Mouse (Mus musculus) brain, embryonic 14.5 days (tissue): ENCODE measurements around the gene Zfhx3. TPM values are rescaled to one million over a fixed set of nuclear protein-coding genes. Genes with fewer than 3 reads are reported as not detected.

ENCODE experiments used
- DNase-seq: peaks from one replicate; pipeline ENCODE4 v3.0.0-alpha.2; 2011; ENCODE audit warnings: low read depth
- CTCF ChIP-seq: fragments of 200-500 bp; IDR thresholded peaks from 2 replicates; pipeline ENCODE4 v1.5.1; 2012; ENCODE audit warnings: inconsistent platforms, mild to moderate bottlenecking, moderate library complexity, borderline replicate concordance; ENCODE audit not compliant: insufficient read depth, insufficient read length; ENCODE audit errors: extremely low read depth
- POLR2A ChIP-seq: fragments of 200-500 bp; IDR thresholded peaks from 2 replicates; pipeline ENCODE4 v1.6.1; 2012; ENCODE audit warnings: mild to moderate bottlenecking, inconsistent platforms, borderline replicate concordance; ENCODE audit not compliant: poor library complexity, insufficient read depth, insufficient read length, severe bottlenecking; ENCODE audit errors: extremely low read depth
- polyA plus RNA-seq: library from polyadenylated mRNA; depleted of rRNA; stranded (reverse); fragments of >200 nt; gene quantifications from 2 replicates; pipeline ENCODE4 v1.2.3, GENCODE M21; 2012

Gene Zfhx3
- polyA plus RNA-seq, 1 experiment, result 31.3 TPM

DNA sequence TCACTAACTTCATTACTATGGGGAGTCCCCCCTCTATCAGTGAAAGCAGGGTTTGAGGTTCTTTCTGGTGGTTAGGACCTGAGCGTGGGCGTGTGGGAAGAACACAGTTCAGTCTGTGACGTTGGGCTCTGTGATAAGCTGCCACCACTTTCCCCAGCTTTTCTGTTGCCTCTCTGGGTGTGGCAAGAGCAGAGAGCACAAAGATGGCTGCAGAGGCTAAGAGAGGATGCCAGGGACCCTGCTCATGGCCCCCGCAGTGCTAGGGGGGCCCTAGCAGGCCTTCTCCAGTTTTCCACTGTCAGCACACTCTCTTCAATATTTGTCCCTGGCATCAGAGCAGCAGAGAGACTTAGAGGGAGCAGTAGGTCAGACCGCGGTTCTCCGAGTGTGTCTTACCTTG, 924.0 kb downstream of the Zfhx3 start:
- TF ChIP-seq POLR2A, result no peak
- TF ChIP-seq CTCF, result no peak
- no peak for DNase-seq

DNA sequence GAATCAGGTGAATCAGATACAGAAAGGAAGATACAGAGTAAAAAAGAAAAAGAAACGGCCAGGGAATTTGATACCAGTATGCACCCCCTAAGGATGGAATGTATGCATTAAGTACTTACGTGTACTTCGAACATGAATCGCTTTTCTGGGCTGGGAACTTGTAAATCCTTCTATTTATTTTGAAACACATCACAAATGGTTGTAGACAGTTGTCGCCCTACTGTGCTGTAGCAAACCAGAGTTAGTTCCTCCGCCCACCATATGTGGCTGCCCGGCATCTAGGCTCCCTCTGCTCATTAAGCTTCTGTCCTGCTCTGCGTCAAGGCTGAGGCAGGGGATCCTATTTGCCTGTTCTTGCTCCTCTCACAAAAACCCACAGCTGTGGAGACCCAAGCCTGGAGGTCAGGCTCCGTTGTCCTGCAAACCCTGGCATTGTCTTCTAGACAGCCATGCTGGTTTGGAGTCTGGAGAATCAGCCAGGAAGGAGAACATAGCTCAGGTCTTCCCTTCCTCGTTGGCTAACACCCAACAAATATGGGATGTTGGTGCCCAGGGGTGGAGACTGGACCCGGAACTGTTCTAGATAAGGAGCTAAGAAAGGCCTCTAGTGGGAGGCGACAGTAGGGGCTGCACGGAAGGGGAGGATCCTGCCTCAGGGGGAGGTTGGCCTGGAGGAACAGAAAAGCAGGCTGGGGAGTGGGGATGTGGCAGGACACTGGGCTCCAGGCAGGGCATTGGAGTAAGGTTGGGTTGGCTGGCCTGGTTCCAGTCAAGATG, 925.2 kb downstream of the Zfhx3 start:
- TF ChIP-seq CTCF (no peak), POLR2A (no peak)
- no peak for DNase-seq

DNA sequence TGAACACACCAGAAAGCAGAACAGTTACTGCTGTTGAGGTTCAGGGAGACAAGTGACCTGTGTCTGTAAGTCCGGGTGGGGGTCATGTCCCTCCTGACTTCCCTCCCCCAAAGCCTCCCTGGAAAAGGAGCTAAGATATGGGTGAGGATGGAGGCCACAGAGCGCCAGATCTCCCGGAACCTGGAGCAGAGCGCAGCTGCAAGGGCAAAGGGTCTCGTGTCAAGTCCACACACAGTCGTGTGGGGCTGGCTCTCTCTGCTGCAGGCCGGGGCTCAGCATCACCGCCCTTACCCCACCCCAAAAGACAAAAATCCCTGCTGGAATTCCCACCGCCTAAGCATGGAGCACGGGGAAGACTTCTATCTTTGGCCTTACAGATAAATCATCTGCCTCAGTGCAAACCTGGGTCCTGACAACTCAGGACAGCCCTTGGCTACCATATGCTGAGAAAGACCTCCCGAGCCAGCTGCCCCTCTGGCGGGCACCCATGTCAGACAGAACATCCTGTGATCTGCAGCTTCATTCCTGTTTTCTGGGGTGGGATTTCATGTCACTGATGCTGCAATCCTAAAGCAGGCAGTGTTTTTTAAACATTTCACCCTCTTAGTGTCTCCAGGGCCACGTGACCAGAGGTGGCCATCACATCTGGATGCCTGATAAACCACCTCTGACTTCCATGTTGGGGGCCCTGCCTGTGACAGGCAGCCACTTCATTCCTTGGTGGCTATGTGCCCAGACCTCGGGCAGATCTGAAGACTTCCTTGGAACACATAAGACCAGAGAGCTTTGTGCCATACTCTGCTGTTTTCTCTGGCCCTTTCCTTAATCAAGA, 926.0 kb downstream of the Zfhx3 start:
- TF ChIP-seq CTCF (no peak), POLR2A (no peak)
- no peak for DNase-seq

DNA sequence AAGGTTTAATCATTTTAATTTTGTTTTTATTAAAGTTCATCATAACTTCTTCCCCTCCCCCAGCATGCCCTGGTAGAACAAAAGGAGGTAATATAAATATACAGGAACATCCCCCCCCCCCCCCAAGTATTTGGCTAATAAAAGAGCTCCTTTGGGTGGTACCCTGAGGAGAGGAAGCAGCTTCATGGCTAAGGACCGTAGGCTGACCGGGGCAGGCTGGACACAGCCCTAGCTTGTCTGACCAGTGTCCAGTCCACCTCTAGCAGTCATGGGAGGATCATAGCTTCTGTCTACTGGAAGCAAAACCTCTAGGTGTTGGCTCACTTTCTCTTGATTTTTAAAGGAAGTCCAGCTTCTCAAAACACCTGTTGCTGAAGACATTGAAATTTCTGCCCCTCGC, 927.0 kb downstream of the Zfhx3 start:
- no peak for DNase-seq

DNA sequence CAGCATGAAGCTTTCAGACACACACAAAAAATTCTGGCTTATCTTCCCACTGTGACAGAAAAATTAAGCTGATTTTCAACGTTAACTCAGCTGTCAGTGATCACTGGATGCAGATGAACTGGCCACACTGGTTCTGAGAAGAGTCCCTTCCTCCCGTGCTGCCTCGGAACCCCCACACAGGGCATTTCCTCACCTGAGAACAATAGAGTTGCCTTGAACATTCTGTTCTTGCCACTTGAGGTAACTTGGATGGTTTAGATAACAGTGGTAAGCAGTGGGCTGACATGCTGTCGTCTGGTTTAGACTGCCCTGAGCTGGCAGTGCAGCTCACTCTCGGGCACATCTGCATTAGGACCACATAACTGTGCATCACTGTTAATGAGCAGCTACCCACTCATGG, 927.5 kb downstream of the Zfhx3 start:
- no peak for DNase-seq

More for the DNA sequence above, 927.0 kb downstream of the Zfhx3 start:
- TF ChIP-seq CTCF, result no peak
- TF ChIP-seq POLR2A, result no peak

DNA sequence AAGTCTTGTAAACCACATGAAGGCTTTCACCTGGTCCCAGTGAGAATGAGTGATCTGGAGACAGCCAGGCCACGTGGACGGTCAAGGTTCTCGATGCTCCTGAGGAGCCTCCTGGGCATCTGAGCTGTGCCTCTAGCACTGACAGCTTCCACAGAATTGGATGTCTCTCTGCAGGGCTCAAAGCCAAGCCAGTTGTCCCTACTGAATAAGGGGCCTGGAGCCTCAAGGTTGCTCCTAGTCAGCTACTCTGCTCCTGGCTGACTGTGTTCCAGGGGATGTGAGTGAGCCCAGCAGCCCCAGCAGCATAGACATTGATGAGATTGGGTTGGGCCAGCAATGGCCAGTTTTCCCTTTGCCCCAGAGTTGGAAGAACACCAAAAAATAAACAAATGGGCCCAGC, 927.9 kb downstream of the Zfhx3 start:
- TF ChIP-seq POLR2A, result no peak
- no peak for TF ChIP-seq CTCF
- no peak for DNase-seq

More for the DNA sequence above, 927.5 kb downstream of the Zfhx3 start:
- TF ChIP-seq CTCF, result no peak

DNA sequence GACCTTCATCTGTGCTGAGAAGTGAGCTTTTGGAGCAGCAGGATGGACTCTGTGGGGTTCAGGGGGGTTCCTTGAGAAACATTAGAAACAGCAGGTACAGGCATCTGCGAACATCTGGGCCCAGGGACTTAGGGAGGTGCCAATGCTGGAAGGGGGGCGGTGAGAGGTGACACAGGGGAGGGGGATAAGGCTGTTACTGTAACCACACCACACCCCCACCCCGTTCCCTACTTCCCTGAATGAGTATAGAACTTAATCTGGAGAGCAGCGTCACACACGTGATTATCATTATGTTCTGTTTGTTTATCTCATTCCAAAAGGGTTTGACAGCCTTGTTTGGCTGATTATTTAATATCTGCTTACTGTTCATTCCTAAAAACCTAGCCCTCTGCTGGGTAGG, 933.3 kb downstream of the Zfhx3 start:
- TF ChIP-seq CTCF (no peak), POLR2A (no peak)
- no peak for DNase-seq

DNA sequence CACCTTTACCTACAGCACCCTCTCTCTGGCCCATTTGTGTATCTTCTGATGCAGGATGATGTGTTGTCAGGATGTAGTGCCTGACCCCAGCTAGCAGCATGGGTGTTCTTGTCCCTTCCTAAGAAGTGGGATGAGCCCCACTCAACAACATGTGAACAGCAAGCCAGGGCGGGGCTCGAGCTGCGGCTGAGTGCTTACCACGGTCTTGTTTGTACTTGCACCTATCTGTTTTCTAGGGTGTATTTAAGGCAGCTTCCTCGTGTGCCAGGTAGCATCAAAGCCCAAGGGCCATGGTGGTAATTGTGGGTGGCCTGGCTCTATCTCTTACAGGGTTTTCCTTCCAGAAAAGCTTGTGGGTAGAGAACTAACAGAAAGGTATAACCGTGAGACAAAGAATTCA, 937.7 kb downstream of the Zfhx3 start:
- TF ChIP-seq POLR2A (no peak), CTCF (no peak)

DNA sequence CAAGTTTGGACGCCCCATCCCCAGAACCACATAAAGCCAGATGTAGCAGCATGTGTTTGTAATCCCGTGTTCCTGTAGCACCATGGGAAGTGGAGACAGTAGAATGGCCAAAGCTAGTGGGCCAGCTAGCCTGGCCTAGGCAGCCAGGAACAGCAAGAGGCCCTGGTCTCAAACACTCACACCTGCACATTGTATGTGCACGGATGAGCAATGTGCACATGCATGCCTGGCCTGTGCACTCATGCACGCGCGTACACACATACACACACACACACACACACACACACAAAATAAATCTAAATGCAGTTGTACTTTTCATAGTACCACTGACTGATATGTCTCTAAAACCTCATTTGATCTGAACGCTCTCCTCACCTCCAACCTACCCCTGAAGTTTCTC, 938.9 kb downstream of the Zfhx3 start:
- TF ChIP-seq POLR2A (no peak), CTCF (no peak)
- DNase-seq, result no peak

More for the DNA sequence above, 937.7 kb downstream of the Zfhx3 start:
- no peak for DNase-seq

DNA sequence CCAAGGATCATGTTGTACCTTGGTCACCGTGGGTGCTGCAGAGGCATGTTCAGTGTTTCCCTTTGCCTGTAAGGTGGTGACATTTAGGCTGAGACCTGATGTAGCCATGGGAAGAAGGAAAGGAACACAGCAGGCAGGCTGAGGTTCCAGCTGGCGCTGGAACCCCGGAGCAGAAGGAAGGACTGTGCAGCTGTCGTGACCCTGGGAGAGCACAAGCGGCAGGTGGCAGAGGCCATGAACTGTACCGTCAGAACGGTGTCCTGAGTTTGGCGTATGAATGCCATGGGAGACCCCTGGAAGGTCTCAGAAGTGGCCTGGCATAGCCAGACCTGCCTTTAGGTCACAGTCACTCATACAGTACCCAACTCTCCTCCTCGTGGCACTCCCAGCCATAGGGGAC, 939.6 kb downstream of the Zfhx3 start:
- DNase-seq, result no peak
- TF ChIP-seq CTCF (no peak), POLR2A (no peak)

DNA sequence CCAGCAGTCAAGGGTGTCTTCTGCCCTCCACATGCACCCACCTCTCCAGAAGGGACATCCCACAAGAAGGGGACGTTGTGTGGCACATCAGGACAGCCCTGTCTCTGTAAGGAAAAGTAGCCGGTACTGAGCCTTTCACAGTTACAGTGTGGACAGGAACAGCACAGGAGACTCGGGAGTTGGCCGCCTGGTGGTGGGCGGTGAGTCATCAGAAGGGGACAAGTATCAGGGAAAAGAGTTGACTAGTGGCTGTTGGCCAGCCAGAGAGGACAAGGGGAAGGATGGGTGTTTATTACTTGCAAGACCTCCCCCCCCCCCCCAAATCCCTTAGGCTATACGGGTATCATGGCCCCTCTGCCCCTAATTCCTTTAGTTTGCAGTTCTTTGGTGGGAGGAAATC, 940.9 kb downstream of the Zfhx3 start:
- TF ChIP-seq POLR2A (no peak), CTCF (no peak; the same call in 1 of the 2 replicates)
- no peak for DNase-seq

DNA sequence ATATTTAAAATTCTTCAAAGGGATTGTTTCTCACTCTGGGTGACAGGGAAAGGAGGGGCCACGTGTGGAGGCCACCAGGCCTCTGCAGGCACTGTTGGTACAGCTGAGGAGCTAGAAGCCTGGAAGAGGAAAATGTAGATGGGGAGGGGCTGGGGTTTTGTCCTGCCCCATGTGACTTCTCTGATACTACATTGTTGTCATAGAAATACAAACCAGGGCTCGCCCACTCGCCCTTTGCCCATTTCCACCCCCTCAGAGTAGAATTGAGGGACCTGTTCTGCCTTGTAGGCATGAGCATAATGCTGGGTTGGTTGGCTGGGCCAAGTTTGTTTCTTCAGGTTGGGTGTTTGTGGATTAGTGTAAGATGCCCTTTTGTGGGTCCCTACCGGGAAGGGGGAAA, 942.5 kb downstream of the Zfhx3 start:
- DNase-seq, result no peak
- no peak for TF ChIP-seq CTCF
- TF ChIP-seq POLR2A, result no peak

DNA sequence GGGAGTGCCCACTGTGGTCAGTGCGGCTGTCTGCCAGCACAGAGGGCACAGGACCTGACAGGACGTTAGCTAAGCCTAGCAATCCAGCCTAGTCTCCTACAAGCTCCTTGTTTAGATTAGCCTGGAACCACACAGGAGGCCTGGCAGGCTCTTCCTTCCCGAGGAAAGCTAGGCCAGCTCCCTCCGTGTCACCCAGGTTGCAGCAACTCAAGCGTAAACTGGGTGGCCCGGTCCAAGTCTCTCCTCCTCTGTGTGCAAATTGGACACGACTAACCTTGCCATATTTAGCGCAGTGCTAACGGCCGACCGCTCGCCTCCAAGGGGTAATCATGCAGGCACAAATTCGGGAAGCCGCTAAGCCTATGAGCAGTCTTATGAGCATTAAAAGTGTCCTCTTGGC, 943.0 kb downstream of the Zfhx3 start:
- peak; percentile 69 for DNase-seq
- TF ChIP-seq CTCF (no peak), POLR2A (no peak)
